Mouse (Mus musculus): ENCODE measurements around the gene Nog. TPM values are rescaled to one million over a fixed set of nuclear protein-coding genes. Genes with fewer than 3 reads are reported as not detected.

The Nog gene
- 8.7 and 8.8 TPM in 2 replicates for polyA plus RNA-seq (2012; rRNA removed)

DNA sequence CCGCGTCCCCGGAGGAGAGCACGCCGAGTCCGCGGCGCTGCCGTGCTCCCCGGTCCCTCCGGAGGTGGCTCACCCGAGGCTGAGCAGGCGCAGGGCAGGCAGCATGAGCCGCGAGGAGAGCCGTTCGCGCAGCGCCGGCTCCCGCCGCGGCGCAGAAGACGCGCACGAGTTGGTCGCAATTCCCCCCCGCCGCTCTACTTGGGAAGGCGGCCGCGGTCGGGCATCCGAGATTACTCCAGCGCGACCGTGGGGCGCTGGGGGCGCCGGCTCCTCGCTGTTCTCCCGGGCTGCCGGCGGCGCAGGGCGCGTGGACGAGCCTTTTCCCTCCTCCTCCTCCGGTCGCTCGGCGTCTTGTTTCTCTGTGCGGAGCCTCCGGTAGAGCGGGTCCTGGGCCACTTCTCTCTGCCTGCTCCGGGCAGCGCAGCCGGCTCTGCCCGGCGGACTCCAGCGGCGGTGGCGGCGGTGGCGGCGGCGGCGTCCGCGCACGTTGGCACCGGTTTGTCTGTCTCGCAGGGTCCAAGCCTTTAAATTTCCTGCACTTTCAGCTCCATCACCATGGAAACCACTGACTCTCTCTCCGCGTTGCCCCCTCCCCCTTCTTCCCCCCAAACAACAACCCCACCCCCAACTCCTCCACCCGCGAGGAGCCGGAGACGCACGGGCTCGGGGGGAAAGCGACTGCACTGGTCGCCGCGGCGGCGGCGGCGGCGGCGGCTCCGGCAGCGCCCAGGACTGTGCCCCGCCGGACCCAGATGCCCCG, at the start of gene Nog:
TSS of gene Nog (minus strand) at position 277 of the 760 bp plus-strand sequence.
- H3K4me1 ChIP-seq (ENCODE audit: control insufficient read depth, insufficient read depth, low read length) = peaks cover 2% of the 10 kb centered on the region; the same call in 1 of the 2 replicates

DNA sequence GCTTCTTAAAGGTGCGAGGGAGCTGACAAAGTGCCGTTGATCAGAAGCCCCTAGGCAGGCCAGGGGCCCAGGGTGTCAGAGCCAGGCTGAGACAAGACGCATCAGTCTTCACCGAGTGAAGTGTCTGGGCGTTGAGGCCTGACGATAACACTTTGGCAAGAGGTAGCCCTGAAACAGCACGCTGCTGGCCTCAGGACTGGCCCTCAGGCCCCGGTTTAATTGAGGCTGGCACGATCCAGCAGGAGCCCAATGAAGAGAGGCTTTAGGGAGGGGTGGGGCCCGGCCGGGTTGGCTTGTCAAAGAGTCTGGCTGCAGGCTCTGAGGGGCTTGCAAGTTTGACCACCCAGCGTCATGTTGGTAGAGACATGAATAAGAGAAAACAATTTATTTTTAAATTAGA, 38.1 kb upstream of the Nog start:
- H3K4me3 ChIP-seq (ENCODE audit: insufficient read depth, low read length) = no peak overlapping the region
- TF ChIP-seq POLR2A (IDR thresholded peaks at IDR 0.05; ENCODE audit: extremely low read depth, insufficient read depth, low read length) (no peak), CTCF (IDR thresholded peaks at IDR 0.05; ENCODE audit: extremely low read depth, insufficient read depth, low read length) (no peak)
- no peak overlapping the region for H3K27ac ChIP-seq (ENCODE audit: insufficient read depth, low read length)
- no peaks in the 10 kb centered on the region for H3K4me1 ChIP-seq (ENCODE audit: control insufficient read depth, insufficient read depth, low read length)

More for the DNA sequence above, at the start of gene Nog:
- H3K27ac ChIP-seq (ENCODE audit: insufficient read depth, low read length) = peak within 1 kb of the TSS; percentile 79
- no peak for TF ChIP-seq POLR2A (IDR thresholded peaks at IDR 0.05; ENCODE audit: extremely low read depth, insufficient read depth, low read length)
- H3K4me3 ChIP-seq (ENCODE audit: insufficient read depth, low read length) = peak within 1 kb of the TSS; percentile 53

DNA sequence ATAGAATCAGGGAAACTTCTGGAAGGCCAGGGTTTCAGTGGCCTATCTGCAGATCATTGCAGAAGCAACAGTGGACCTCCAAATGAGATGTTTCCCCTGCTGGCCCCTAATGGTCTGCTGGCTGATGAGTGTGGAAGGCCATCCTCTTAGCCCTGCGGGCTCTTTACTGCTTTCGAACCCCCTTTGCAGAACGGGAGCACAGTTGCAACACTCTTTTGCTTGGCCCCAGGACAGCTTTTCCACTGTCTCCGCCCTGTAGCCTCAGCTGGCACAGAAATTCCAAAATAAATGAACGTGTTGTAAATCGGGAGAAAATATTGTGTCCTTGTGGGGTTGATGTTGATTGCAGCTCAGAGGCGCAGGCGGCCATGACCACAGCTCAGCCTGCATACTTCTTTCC, 37.7 kb upstream of the Nog start:
- TF ChIP-seq CTCF (IDR thresholded peaks at IDR 0.05; ENCODE audit: extremely low read depth, insufficient read depth, low read length) (no peak), POLR2A (IDR thresholded peaks at IDR 0.05; ENCODE audit: extremely low read depth, insufficient read depth, low read length) (no peak)
- H3K4me1 ChIP-seq (ENCODE audit: control insufficient read depth, insufficient read depth, low read length) = no peaks in the 10 kb centered on the region
- H3K4me3 ChIP-seq (ENCODE audit: insufficient read depth, low read length) = no peak overlapping the region
- H3K27ac ChIP-seq (ENCODE audit: insufficient read depth, low read length) = no peak overlapping the region

DNA sequence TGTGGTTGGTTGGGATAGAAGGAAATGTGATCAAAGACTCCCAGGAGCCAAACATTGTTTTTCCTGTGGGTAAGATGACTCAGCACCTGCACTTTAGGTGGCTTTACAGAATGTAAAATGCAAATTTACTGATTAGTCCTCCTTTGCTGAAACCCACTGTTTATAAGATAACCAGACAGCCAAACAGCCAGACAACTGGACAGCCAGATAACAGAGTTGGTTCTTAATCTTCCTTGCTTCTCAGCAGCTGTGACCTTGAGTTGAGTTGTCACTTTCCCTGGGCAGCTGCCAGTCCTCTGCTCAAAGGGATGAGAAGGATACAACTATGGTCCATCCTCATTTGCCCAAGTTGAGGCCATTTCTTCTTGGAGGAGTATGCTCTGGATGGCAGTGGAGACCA, 35.8 kb upstream of the Nog start:
- TF ChIP-seq CTCF (IDR thresholded peaks at IDR 0.05; ENCODE audit: extremely low read depth, insufficient read depth, low read length) = no peak
- no peak for TF ChIP-seq POLR2A (IDR thresholded peaks at IDR 0.05; ENCODE audit: extremely low read depth, insufficient read depth, low read length)
- no peak overlapping the region for H3K4me3 ChIP-seq (ENCODE audit: insufficient read depth, low read length)
- no peaks in the 10 kb centered on the region for H3K4me1 ChIP-seq (ENCODE audit: control insufficient read depth, insufficient read depth, low read length)
- no peak overlapping the region for H3K27ac ChIP-seq (ENCODE audit: insufficient read depth, low read length)

DNA sequence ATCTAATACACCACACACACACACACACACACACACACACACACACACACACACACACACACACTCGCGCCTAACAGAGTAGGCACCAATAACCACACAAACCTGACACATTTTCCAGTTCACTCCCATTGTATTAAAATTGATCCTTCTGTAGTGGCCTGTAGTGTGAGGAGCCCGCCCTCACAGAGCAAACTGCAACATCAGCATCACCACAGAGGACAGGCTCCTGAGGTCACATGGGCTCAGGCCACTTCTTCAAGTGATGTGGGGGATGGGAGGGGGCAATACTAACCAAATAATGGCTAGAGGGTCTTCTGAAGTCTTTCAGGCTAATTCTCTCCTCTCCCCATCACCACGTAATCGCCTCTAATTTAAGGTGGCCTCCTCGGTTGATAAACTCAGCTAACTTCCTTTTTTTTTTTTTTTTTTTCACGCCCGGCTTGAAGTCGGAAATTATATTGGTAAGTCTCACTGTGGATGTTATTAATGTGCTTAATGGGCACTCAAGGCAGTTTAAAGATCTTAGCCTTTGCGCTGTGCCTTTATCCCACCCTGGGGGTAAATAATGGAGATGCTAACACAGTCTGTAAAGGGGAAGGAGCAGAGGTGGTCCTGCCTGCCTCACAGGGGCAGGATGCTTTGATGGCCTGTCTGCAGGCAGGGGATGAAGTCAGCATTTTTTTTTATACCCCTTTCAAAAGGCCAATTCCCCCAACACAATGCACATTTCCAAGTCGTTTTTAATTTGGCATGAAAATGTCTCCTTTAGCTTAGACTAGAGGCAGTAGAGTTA, 25.2 kb upstream of the Nog start:
- H3K4me1 ChIP-seq (ENCODE audit: control insufficient read depth, insufficient read depth, low read length) = no peaks in the 10 kb centered on the region
- TF ChIP-seq CTCF (IDR thresholded peaks at IDR 0.05; ENCODE audit: extremely low read depth, insufficient read depth, low read length) = no peak
- no peak for TF ChIP-seq POLR2A (IDR thresholded peaks at IDR 0.05; ENCODE audit: extremely low read depth, insufficient read depth, low read length)
- H3K4me3 ChIP-seq (ENCODE audit: insufficient read depth, low read length) = no peak overlapping the region
- no peak overlapping the region for H3K27ac ChIP-seq (ENCODE audit: insufficient read depth, low read length)

DNA sequence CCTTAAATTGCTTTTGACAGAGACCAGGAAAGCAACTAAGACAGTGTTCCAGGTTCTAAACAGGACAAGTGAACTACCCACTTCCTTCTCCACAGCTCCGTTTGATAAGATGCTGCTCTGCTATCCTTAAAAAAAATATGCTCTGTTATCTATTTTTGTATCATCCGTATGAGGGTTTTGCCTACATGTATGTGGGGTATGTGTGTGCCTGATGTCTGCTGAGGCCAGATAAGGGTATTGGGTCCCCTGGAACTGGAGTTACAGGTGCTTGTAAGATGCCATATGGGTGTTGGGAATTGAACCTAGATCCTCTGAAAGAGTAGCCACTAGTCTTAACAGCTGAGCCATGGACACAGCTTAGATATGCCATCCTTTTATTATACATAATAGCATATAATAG, 19.6 kb upstream of the Nog start:
- TF ChIP-seq CTCF (IDR thresholded peaks at IDR 0.05; ENCODE audit: extremely low read depth, insufficient read depth, low read length) (no peak), POLR2A (IDR thresholded peaks at IDR 0.05; ENCODE audit: extremely low read depth, insufficient read depth, low read length) (no peak)
- Histone ChIP-seq H3K27ac (ENCODE audit: insufficient read depth, low read length) (no peak overlapping the region), H3K4me3 (ENCODE audit: insufficient read depth, low read length) (no peak overlapping the region), H3K4me1 (ENCODE audit: control insufficient read depth, insufficient read depth, low read length) (no peaks in the 10 kb centered on the region)

DNA sequence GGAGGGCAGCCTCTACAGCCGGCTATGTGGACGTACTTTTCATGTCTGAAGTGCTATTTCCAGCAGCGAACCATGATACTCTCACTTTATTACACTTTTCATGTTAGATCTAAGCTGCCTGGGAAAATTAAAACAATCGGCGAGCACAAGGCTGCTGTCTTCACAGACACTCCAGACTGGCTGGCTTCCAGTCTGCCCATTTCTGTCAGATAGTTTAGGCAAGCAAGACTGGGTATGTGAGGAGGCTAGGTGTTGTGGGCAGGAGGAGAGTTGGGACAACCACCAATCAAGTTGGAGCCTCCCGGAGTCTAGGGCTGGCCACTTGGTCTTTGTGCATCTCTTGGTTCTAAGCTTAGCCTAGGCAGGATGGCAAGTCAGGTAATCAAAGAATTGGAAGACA, 17.5 kb upstream of the Nog start:
- TF ChIP-seq CTCF (IDR thresholded peaks at IDR 0.05; ENCODE audit: extremely low read depth, insufficient read depth, low read length) (no peak), POLR2A (IDR thresholded peaks at IDR 0.05; ENCODE audit: extremely low read depth, insufficient read depth, low read length) (no peak)
- no peak overlapping the region for H3K4me3 ChIP-seq (ENCODE audit: insufficient read depth, low read length)
- no peaks in the 10 kb centered on the region for H3K4me1 ChIP-seq (ENCODE audit: control insufficient read depth, insufficient read depth, low read length)
- H3K27ac ChIP-seq (ENCODE audit: insufficient read depth, low read length) = no peak overlapping the region

DNA sequence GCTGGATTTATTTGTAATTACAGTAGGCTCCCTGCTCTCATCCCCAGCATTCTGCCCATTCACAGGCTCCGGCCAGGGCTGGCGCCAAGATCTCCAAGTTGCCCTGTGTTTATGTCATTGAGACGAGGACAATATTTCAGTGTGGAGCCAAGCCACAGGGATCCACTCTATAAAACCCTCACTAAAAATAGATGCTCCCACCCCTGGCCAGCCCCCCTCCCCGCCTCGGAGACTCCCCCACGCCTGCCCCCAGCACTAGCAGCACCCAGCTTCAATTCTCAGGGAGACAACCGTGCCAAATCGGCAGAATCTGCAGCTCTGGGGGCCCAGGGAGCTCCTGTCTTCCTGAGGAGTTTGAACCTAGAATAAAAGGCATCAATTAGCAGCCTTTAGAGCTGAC, 16.2 kb upstream of the Nog start:
- no peak for TF ChIP-seq POLR2A (IDR thresholded peaks at IDR 0.05; ENCODE audit: extremely low read depth, insufficient read depth, low read length)
- no peak for TF ChIP-seq CTCF (IDR thresholded peaks at IDR 0.05; ENCODE audit: extremely low read depth, insufficient read depth, low read length)

DNA sequence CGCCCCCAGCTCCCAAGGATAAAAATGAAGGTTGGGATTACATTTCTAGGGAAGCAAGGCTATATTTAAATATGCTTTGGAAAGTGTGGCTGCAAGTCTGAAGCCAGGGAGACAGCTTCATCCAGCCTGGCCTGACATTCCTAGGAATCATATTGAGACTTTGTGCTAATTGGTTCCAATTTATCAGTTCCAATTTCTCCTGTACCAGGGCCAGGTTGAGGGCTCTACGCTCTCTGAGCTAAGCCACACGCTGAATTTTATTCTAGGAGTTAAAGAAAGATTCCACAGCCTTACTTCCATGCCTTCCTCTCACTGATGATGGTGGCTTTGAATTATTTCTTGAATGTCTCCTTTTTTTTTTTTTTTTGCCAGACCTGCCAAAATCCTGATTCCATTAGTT, 15.6 kb upstream of the Nog start:
- no peak overlapping the region for H3K4me3 ChIP-seq (ENCODE audit: insufficient read depth, low read length)
- H3K4me1 ChIP-seq (ENCODE audit: control insufficient read depth, insufficient read depth, low read length) = no peaks in the 10 kb centered on the region
- TF ChIP-seq CTCF (IDR thresholded peaks at IDR 0.05; ENCODE audit: extremely low read depth, insufficient read depth, low read length) (no peak), POLR2A (IDR thresholded peaks at IDR 0.05; ENCODE audit: extremely low read depth, insufficient read depth, low read length) (no peak)
- H3K27ac ChIP-seq (ENCODE audit: insufficient read depth, low read length) = no peak overlapping the region

More for the DNA sequence above, 16.2 kb upstream of the Nog start:
- Histone ChIP-seq H3K27ac (ENCODE audit: insufficient read depth, low read length) (no peak overlapping the region), H3K4me3 (ENCODE audit: insufficient read depth, low read length) (no peak overlapping the region), H3K4me1 (ENCODE audit: control insufficient read depth, insufficient read depth, low read length) (no peaks in the 10 kb centered on the region)

DNA sequence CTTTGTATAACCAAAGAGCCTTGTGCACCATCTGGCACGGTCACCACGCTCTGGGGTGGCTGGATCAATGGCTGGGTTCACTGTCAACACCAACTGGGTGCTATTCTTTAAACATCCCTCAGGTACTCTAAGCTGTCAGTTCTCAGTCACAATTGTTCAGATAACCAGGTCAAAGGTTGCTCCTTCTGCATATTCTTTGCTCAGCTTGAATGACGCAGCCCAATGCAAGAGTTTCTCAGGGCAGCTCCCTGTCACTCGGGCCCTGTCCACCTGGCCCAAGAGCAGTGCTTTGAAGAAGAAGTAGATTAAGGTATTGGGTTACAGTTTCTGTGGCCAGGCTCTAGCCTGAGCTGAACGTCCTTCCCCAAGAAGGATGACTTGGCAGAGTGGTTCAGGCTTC, 12.2 kb upstream of the Nog start:
- Histone ChIP-seq H3K4me3 (ENCODE audit: insufficient read depth, low read length) (no peak overlapping the region), H3K27ac (ENCODE audit: insufficient read depth, low read length) (no peak overlapping the region), H3K4me1 (ENCODE audit: control insufficient read depth, insufficient read depth, low read length) (no peaks in the 10 kb centered on the region)
- TF ChIP-seq POLR2A (IDR thresholded peaks at IDR 0.05; ENCODE audit: extremely low read depth, insufficient read depth, low read length) = no peak
- TF ChIP-seq CTCF (IDR thresholded peaks at IDR 0.05; ENCODE audit: extremely low read depth, insufficient read depth, low read length) = no peak
